Mouse (Mus musculus) thymus, adult 2 months (tissue): ENCODE results near the gene Rnf220.

Source experiments
- CTCF ChIP-seq: fragments of 200-500 bp; IDR thresholded peaks from 2 replicates; pipeline ENCODE4 v1.5.1; 2012; ENCODE audit warnings: mild to moderate bottlenecking, control low read depth, low read length, moderate library complexity, borderline replicate concordance; ENCODE audit not compliant: control insufficient read depth, poor library complexity, insufficient read depth; ENCODE audit errors: extremely low read depth
- POLR2A ChIP-seq: fragments of 200-500 bp; IDR thresholded peaks from 2 replicates; pipeline ENCODE4 v1.6.1; 2012; ENCODE audit warnings: mild to moderate bottlenecking, low read length, control low read depth, moderate library complexity; ENCODE audit not compliant: control insufficient read depth, poor library complexity, insufficient read depth; ENCODE audit errors: extremely low read depth

GRCm38 (mm10) chr4:117397128-117397527, 99.7 kb downstream of the Rnf220 start:
- TF ChIP-seq CTCF: no peak
- TF ChIP-seq POLR2A: no peak
